Mouse (Mus musculus) kidney, embryonic 15.5 days (tissue): ENCODE measurements at regions not wholly inside any gene's neighbourhood (a gene's known extent, or its start where the extent isn't known, plus 50 kb on each side); places are given as distances from the start of the nearest gene placed in this dataset.

ENCODE experiments used
- ATAC-seq: fragments of 200-750 bp; cut with Nextera tagmentation; replicated peaks from 2 replicates; pipeline ENCODE4 v1.8.0; 2017; ENCODE audit warnings: moderate TSS enrichment; ENCODE audit not compliant: low FRiP score
- H3K27ac ChIP-seq: fragments of 300-500 bp; sonication (generic); 2 replicates; pipeline ENCODE4 v1.5.1; 2015; ENCODE audit warnings: mild to moderate bottlenecking, inconsistent platforms
- H3K27me3 ChIP-seq: fragments of 300-500 bp; sonication (generic); 2 replicates; pipeline ENCODE4 v1.6.1; 2015; ENCODE audit warnings: inconsistent platforms
- H3K36me3 ChIP-seq: fragments of 300-500 bp; sonication (generic); 2 replicates; pipeline ENCODE4 v1.6.1; 2015; ENCODE audit warnings: inconsistent platforms
- H3K4me1 ChIP-seq: fragments of 300-500 bp; sonication (generic); 2 replicates; pipeline ENCODE4 v1.6.1; 2015; ENCODE audit warnings: inconsistent platforms
- H3K4me2 ChIP-seq: fragments of 300-500 bp; sonication (generic); 2 replicates; pipeline ENCODE4 v1.6.1; 2015; ENCODE audit warnings: moderate library complexity, mild to moderate bottlenecking, inconsistent platforms
- H3K4me3 ChIP-seq: fragments of 300-500 bp; sonication (generic); replicated peaks from 2 replicates; pipeline ENCODE4 v1.5.1; 2015; ENCODE audit warnings: mild to moderate bottlenecking, inconsistent platforms
- H3K9ac ChIP-seq: fragments of 300-500 bp; sonication (generic); 2 replicates; pipeline ENCODE4 v1.6.1; 2015; ENCODE audit warnings: mild to moderate bottlenecking, inconsistent platforms
- H3K9me3 ChIP-seq: fragments of 300-500 bp; sonication (generic); replicated peaks from 2 replicates; pipeline ENCODE4 v1.6.1; 2016; ENCODE audit warnings: inconsistent platforms
- WGBS: fragments of 180-500 bp; shearing (Covaris S2); methylation state at CpG from one replicate; pipeline ENCODE4 v1.1.7; 2015; ENCODE audit warnings: mixed read lengths; 5-methylcytosine and 5-hydroxymethylcytosine counted together

- Histone ChIP-seq H3K4me2 (no peak overlapping the region), H3K36me3 (no peaks in the 10 kb centered on the region), H3K27ac (no peak overlapping the region), H3K4me3 (no peak overlapping the region), H3K4me1 (peaks cover 8% of the 10 kb centered on the region; the same call in 1 of the 2 replicates), H3K27me3 (no peaks in the 10 kb centered on the region), H3K9ac (no peak overlapping the region), H3K9me3 (no peaks in the 10 kb centered on the region)
- ATAC-seq = no peak
- 65% methylated on average over 10 of the region's 10 CpGs for WGBS
Observed at GRCm38 (mm10) chr4:153321085-153321484, 161.5 kb downstream of the Ajap1 start.

- ATAC-seq = no peak; the same call in 1 of the 2 replicates
- Histone ChIP-seq H3K9me3 (no peaks in the 10 kb centered on the region; the same call in 1 of the 2 replicates), H3K36me3 (no peaks in the 10 kb centered on the region), H3K4me1 (peaks cover 8% of the 10 kb centered on the region; the same call in 1 of the 2 replicates), H3K9ac (no peak overlapping the region), H3K27ac (no peak overlapping the region), H3K4me3 (no peak overlapping the region), H3K27me3 (no peaks in the 10 kb centered on the region), H3K4me2 (no peak overlapping the region)
- WGBS = 45% methylated on average over 9 of the region's 9 CpGs
Observed at GRCm38 (mm10) chr4:153320602-153321001, 162.0 kb downstream of the Ajap1 start.

DNA sequence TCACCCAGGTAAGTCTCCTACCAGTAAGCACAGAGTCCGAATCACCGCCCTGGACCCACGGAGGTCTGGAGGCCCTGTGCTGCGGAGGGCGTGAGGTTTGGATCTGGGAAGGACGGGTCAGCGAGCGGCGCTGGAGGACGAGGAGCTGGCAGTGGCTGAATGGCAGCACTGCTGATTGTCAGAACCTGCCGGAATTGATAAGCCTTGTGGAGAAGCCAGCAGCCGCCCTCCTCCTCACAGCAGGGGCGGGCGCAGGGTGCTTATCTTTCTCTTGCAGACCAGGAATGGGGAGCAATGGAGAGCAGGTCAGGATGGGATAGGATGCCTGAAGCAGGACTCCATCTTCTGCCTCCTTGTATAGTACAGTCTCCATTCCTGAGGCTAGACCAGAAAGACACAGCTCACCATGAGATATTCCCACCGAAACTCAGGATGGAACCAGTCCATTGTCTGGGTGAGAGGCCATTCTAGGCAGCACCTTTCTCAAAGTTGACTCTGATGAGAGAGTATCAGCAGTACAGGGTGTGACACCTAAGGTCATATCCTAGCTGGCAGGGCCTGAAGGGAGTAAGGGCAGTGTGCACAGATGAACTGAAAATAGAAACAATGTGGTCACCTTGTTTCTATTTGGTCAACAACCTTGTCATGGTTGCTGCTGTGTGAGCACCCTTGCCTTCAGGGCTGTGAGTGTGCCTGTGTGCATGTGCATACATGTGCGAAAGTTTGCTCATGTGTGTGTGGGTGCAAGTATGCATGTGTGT is 165.5 kb downstream of the Ajap1 start:
- no peak for ATAC-seq
- Histone ChIP-seq H3K4me2 (no peak overlapping the region), H3K9me3 (no peaks in the 10 kb centered on the region; the same call in 1 of the 2 replicates), H3K4me3 (no peak overlapping the region), H3K36me3 (no peaks in the 10 kb centered on the region), H3K27me3 (no peaks in the 10 kb centered on the region), H3K4me1 (peaks cover 8% of the 10 kb centered on the region; the same call in 1 of the 2 replicates), H3K9ac (no peak overlapping the region), H3K27ac (no peak overlapping the region)
- 84% methylated on average over 16 of the region's 16 CpGs for WGBS

DNA sequence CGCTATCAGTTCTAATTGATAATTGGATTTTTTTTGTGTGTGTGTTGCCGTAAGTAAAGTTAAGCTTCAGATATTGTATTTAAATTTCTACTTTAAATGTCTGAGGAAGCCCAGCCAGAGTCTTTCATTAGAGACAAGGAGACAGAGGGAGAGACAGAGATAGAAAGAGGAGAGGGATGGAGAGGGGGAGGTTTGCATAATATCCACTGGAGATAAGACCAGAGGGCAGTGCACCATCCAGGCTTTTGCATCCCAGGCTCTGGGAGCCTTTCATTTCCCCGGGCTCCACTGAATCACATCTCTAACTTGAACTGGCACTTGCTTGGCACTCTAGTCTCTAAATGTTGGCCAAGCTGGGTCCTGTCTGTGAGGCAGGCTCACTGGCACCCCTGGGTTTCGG is 166.1 kb downstream of the Ajap1 start:
- ATAC-seq = no peak
- H3K27ac ChIP-seq = no peak overlapping the region
- WGBS = 89% methylated on average over 4 of the region's 4 CpGs
- H3K4me2 ChIP-seq = no peak overlapping the region
- peaks cover 8% of the 10 kb centered on the region; the same call in 1 of the 2 replicates for H3K4me1 ChIP-seq
- no peaks in the 10 kb centered on the region for H3K27me3 ChIP-seq
- H3K4me3 ChIP-seq = no peak overlapping the region
- H3K9me3 ChIP-seq = no peaks in the 10 kb centered on the region; the same call in 1 of the 2 replicates
- no peak overlapping the region for H3K9ac ChIP-seq
- H3K36me3 ChIP-seq = no peaks in the 10 kb centered on the region

DNA sequence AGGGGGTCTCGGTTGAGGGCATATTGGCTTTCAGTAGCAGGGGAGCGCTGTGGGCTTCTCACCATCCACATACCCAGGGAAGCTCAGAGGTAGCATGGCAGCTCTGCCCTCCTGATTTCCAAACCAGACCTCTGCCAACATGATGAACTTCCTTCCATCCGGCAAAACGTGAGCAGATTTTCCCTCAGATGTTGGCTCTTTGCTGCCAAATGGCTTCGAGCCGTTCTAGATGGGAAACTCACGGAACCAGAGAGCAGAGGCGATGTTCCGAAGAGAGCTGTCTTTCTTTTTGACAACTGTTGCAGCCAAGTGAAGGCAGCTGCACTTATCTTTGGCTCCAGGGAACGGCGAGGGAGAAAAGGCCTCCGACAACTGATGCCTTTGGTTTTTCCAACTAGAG is 168.7 kb downstream of the Ajap1 start:
- Histone ChIP-seq H3K4me3 (no peak overlapping the region), H3K27me3 (no peaks in the 10 kb centered on the region), H3K4me2 (no peak overlapping the region), H3K27ac (no peak overlapping the region), H3K36me3 (no peaks in the 10 kb centered on the region), H3K4me1 (0 out of 2 replicates have a peak, but pooled peaks cover 3% of the 10 kb centered on the region), H3K9ac (no peak overlapping the region), H3K9me3 (no peaks in the 10 kb centered on the region; the same call in 1 of the 2 replicates)
- no peak for ATAC-seq
- 79% methylated on average over 12 of the region's 12 CpGs for WGBS

GRCm38 (mm10) chr4:153311574-153311973 is 171.0 kb downstream of the Ajap1 start:
- H3K27me3 ChIP-seq = no peaks in the 10 kb centered on the region
- no peak for ATAC-seq
- no peaks in the 10 kb centered on the region; the same call in 1 of the 2 replicates for H3K9me3 ChIP-seq
- H3K4me1 ChIP-seq = 0 out of 2 replicates have a peak, but pooled peaks cover 3% of the 10 kb centered on the region
- H3K4me3 ChIP-seq = no peak overlapping the region
- no peaks in the 10 kb centered on the region for H3K36me3 ChIP-seq
- WGBS = 68% methylated on average over 5 of the region's 5 CpGs
- no peak overlapping the region for H3K9ac ChIP-seq
- no peak overlapping the region for H3K27ac ChIP-seq
- H3K4me2 ChIP-seq = no peak overlapping the region

GRCm38 (mm10) chr4:153310641-153311040 is 172.0 kb downstream of the Ajap1 start:
- H3K27me3 ChIP-seq = no peaks in the 10 kb centered on the region
- H3K4me2 ChIP-seq = no peak overlapping the region
- H3K27ac ChIP-seq = no peak overlapping the region
- no peaks in the 10 kb centered on the region for H3K9me3 ChIP-seq
- no peak overlapping the region for H3K4me3 ChIP-seq
- no peaks in the 10 kb centered on the region for H3K36me3 ChIP-seq
- 0 out of 2 replicates have a peak, but pooled peaks cover 3% of the 10 kb centered on the region for H3K4me1 ChIP-seq
- 38% methylated on average over 2 of the region's 2 CpGs for WGBS
- ATAC-seq = no peak
- H3K9ac ChIP-seq = no peak overlapping the region

DNA sequence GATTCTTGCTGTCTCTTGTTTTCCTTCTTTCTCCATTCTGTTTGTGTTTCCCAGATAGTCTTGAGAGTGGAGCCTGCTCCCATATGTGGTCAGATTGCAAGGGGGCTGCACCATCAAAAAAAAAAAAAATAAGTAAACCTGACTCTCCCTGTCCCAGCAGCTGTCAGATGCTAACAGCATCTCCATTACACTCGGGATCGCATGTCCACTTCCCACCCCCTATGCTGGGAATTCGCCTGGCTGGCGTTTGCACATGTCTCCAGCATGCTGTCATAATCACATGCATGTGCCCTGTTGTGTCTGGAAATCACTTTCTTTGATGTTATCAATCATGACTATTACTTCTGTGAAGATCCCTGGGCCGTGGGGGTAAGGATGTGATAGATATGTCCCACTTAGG is 179.1 kb downstream of the Ajap1 start:
- no peaks in the 10 kb centered on the region for H3K27me3 ChIP-seq
- no peaks in the 10 kb centered on the region for H3K36me3 ChIP-seq
- no peaks in the 10 kb centered on the region for H3K9me3 ChIP-seq
- H3K4me1 ChIP-seq = peaks cover 21% of the 10 kb centered on the region
- no peak overlapping the region for H3K4me3 ChIP-seq
- no peak overlapping the region for H3K4me2 ChIP-seq
- H3K27ac ChIP-seq = 0 out of 2 replicates have a peak overlapping the region, but pooled peaks have one; percentile 30
- 25% methylated on average over 5 of the region's 5 CpGs for WGBS
- no peak for ATAC-seq
- no peak overlapping the region for H3K9ac ChIP-seq

DNA sequence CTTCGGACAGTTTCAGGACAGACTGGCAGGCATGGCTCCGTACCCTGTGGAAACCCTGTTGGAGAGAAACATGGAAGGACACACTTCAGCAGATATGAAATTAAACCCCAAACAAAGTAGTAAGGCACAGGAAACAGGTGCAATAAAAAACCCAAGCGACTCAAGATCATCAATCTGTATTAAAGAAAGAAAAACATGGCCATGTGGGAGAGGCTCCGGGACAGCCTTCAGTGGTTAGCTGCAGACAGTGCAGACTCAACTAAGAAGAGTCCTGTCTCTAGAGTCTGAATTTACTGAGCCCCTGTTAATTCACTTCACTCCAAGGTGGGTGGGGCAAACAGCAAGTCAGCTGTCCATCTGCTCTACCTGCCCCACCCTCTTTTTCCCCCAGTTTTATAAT is 179.8 kb downstream of the Ajap1 start:
- Histone ChIP-seq H3K36me3 (no peaks in the 10 kb centered on the region), H3K4me2 (no peak overlapping the region), H3K4me3 (no peak overlapping the region), H3K4me1 (peaks cover 21% of the 10 kb centered on the region), H3K27ac (peak overlapping the region; percentile 45), H3K9me3 (0 out of 2 replicates have a peak, but pooled peaks cover 2% of the 10 kb centered on the region), H3K27me3 (no peaks in the 10 kb centered on the region), H3K9ac (no peak overlapping the region)
- ATAC-seq = peak; percentile 61
- WGBS = 28% methylated on average over 4 of the region's 4 CpGs

DNA sequence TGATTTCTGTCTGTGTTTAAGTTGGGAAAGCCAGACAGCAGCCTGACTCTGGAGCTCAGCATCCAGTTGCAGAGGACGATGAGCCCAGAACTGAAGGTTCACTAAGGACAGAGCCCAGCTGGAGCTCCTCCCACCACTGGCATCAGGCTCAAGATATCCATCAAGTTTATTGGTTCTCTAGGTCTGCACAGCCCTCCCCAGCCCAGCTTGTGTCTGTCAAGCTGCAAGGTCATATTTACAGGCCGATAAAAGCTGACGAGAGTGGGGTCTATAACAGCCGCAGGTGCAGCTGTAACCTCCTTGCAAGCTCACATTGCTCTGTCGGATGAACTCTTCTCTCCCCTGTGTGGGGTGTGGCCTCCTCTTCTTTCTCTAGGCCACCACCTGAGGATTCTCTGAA is 184.3 kb downstream of the Ajap1 start:
- H3K4me3 ChIP-seq = no peak overlapping the region
- H3K4me1 ChIP-seq = peaks cover 13% of the 10 kb centered on the region
- H3K9me3 ChIP-seq = 0 out of 2 replicates have a peak, but pooled peaks cover 4% of the 10 kb centered on the region
- no peaks in the 10 kb centered on the region for H3K27me3 ChIP-seq
- H3K4me2 ChIP-seq = no peak overlapping the region
- peak overlapping the region; percentile 41; the same call in 1 of the 2 replicates for H3K27ac ChIP-seq
- no peaks in the 10 kb centered on the region for H3K36me3 ChIP-seq
- peak; percentile 84 for ATAC-seq
- H3K9ac ChIP-seq = no peak overlapping the region
- WGBS = 32% methylated on average over 5 of the region's 5 CpGs

DNA sequence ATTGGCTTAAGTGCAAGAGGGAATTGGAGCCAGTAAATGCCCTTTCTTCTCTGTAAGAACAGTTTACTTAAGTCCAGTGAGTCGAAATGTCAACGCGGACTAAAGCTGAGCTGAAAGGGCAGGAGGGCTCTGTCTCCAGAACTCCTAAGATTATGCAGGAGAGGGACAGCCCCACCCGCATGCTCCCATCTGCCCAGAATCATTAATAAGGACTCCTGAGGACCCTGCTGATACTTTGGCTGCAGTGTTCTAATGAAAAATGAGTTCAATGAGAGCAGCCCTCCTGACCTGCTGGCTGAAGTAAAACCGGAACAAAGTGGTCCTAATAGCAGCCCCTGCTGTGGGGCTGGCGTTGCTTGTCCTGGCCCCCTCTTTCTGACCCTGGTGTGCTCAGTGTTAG is 187.8 kb downstream of the Ajap1 start:
- H3K27ac ChIP-seq = no peak overlapping the region
- H3K9ac ChIP-seq = no peak overlapping the region
- 44% methylated on average over 6 of the region's 6 CpGs for WGBS
- ATAC-seq = no peak
- H3K4me2 ChIP-seq = no peak overlapping the region
- H3K36me3 ChIP-seq = no peaks in the 10 kb centered on the region
- 0 out of 2 replicates have a peak, but pooled peaks cover 6% of the 10 kb centered on the region for H3K4me1 ChIP-seq
- H3K4me3 ChIP-seq = no peak overlapping the region
- 0 out of 2 replicates have a peak, but pooled peaks cover 4% of the 10 kb centered on the region for H3K9me3 ChIP-seq
- no peaks in the 10 kb centered on the region for H3K27me3 ChIP-seq

DNA sequence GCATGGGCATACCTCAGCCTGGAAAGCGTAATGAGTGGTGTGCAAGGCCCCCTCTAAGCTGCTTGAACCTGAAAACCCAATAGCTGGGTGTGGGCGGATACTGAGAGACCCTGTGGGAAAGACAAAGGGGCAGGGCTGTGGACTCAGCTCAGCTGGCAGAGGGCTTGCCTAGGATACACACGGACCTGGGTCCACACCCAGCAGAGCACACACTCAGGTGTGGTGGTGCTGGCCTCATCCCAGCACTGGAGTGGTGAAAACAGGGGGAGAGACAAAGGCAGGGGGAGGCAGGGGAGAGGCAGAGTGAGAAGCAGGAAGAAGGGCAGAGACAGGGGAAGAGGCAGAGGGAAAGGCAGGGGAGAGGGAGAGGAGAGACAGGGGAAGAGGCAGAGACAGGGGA is 189.5 kb downstream of the Ajap1 start:
- 43% methylated on average over 3 of the region's 3 CpGs for WGBS
- no peaks in the 10 kb centered on the region for H3K27me3 ChIP-seq
- no peak overlapping the region for H3K27ac ChIP-seq
- no peak overlapping the region for H3K9ac ChIP-seq
- no peak overlapping the region for H3K4me3 ChIP-seq
- H3K4me2 ChIP-seq = no peak overlapping the region
- no peaks in the 10 kb centered on the region for H3K36me3 ChIP-seq
- no peak for ATAC-seq
- H3K9me3 ChIP-seq = 0 out of 2 replicates have a peak, but pooled peaks cover 4% of the 10 kb centered on the region
- H3K4me1 ChIP-seq = 0 out of 2 replicates have a peak, but pooled peaks cover 2% of the 10 kb centered on the region
